Mouse (Mus musculus): ENCODE measurements at regions not wholly inside any gene's neighbourhood (a gene's known extent, or its start where the extent isn't known, plus 50 kb on each side); places are given as distances from the start of the nearest gene placed in this dataset.

- no peak overlapping the region for H3K9ac ChIP-seq (ENCODE audit: low read length)
- H3K4me1 ChIP-seq (ENCODE audit: control insufficient read depth, insufficient read depth, low read length), result no peaks in the 10 kb centered on the region
- no peak overlapping the region for H3K27ac ChIP-seq (ENCODE audit: low read depth, low read length)
- no peaks in the 10 kb centered on the region for H3K27me3 ChIP-seq (ENCODE audit: control insufficient read depth, insufficient read depth, low read length)
- no peak overlapping the region for H3K4me3 ChIP-seq (ENCODE audit: low read depth, low read length)
- H3K36me3 ChIP-seq (ENCODE audit: control insufficient read depth, insufficient read depth, low read length), result no peaks in the 10 kb centered on the region
- no peak for ATAC-seq (ENCODE audit: low FRiP score)
- no peak for DNase-seq (ENCODE audit: low spot score, missing footprints)
- WGBS, result 83% methylated on average over 7 of the region's 7 CpGs
- H3K9me3 ChIP-seq (ENCODE audit: control insufficient read depth, low read length), result no peaks in the 10 kb centered on the region
- H3K4me2 ChIP-seq, result no peak overlapping the region
Observed at GRCm38 (mm10) chr4:150717866-150718265, 65.9 kb upstream of the Slc45a1 start.

GRCm38 (mm10) chr4:150715051-150715450 is 63.1 kb upstream of the Slc45a1 start:
- Histone ChIP-seq H3K4me1 (ENCODE audit: control insufficient read depth, insufficient read depth, low read length) (peaks cover under 1% of the 10 kb centered on the region), H3K4me3 (ENCODE audit: low read depth, low read length) (no peak overlapping the region), H3K36me3 (ENCODE audit: control insufficient read depth, insufficient read depth, low read length) (no peaks in the 10 kb centered on the region), H3K4me2 (no peak overlapping the region), H3K9ac (ENCODE audit: low read length) (no peak overlapping the region), H3K27me3 (ENCODE audit: control insufficient read depth, insufficient read depth, low read length) (no peaks in the 10 kb centered on the region), H3K27ac (ENCODE audit: low read depth, low read length) (no peak overlapping the region), H3K9me3 (ENCODE audit: control insufficient read depth, low read length) (no peaks in the 10 kb centered on the region)
- 90% methylated on average over 2 of the region's 2 CpGs for WGBS
- DNase-seq (ENCODE audit: low spot score, missing footprints) (no peak), ATAC-seq (ENCODE audit: low FRiP score) (no peak)

GRCm38 (mm10) chr4:150713291-150713690 is 61.3 kb upstream of the Slc45a1 start:
- Histone ChIP-seq H3K27ac (ENCODE audit: low read depth, low read length) (no peak overlapping the region), H3K9me3 (ENCODE audit: control insufficient read depth, low read length) (no peaks in the 10 kb centered on the region)

GRCm38 (mm10) chr4:150712856-150713255 is 60.9 kb upstream of the Slc45a1 start:
- H3K27ac ChIP-seq (ENCODE audit: low read depth, low read length), result no peak overlapping the region
- WGBS, result 78% methylated on average over 10 of the region's 10 CpGs
- no peak overlapping the region for H3K4me3 ChIP-seq (ENCODE audit: low read depth, low read length)
- no peaks in the 10 kb centered on the region for H3K27me3 ChIP-seq (ENCODE audit: control insufficient read depth, insufficient read depth, low read length)
- no peak overlapping the region for H3K9ac ChIP-seq (ENCODE audit: low read length)
- H3K9me3 ChIP-seq (ENCODE audit: control insufficient read depth, low read length), result no peaks in the 10 kb centered on the region
- no peak overlapping the region for H3K4me2 ChIP-seq
- peaks cover 9% of the 10 kb centered on the region for H3K4me1 ChIP-seq (ENCODE audit: control insufficient read depth, insufficient read depth, low read length)
- no peaks in the 10 kb centered on the region for H3K36me3 ChIP-seq (ENCODE audit: control insufficient read depth, insufficient read depth, low read length)
- DNase-seq (ENCODE audit: low spot score, missing footprints), result no peak
- no peak for ATAC-seq (ENCODE audit: low FRiP score)

More at GRCm38 (mm10) chr4:150713291-150713690, 61.3 kb upstream of the Slc45a1 start:
- Histone ChIP-seq H3K36me3 (ENCODE audit: control insufficient read depth, insufficient read depth, low read length) (no peaks in the 10 kb centered on the region), H3K9ac (ENCODE audit: low read length) (no peak overlapping the region), H3K4me1 (ENCODE audit: control insufficient read depth, insufficient read depth, low read length) (peaks cover 9% of the 10 kb centered on the region), H3K27me3 (ENCODE audit: control insufficient read depth, insufficient read depth, low read length) (no peaks in the 10 kb centered on the region), H3K4me2 (no peak overlapping the region), H3K4me3 (ENCODE audit: low read depth, low read length) (no peak overlapping the region)
- ATAC-seq (ENCODE audit: low FRiP score) (no peak), DNase-seq (ENCODE audit: low spot score, missing footprints) (no peak)
- 73% methylated on average over 5 of the region's 5 CpGs for WGBS

GRCm38 (mm10) chr4:150711646-150712045 is 59.7 kb upstream of the Slc45a1 start:
- DNase-seq (ENCODE audit: low spot score, missing footprints) (no peak), ATAC-seq (ENCODE audit: low FRiP score) (no peak)
- WGBS, result 96% methylated on average over 6 of the region's 6 CpGs
- no peak overlapping the region for H3K27ac ChIP-seq (ENCODE audit: low read depth, low read length)
- no peaks in the 10 kb centered on the region for H3K36me3 ChIP-seq (ENCODE audit: control insufficient read depth, insufficient read depth, low read length)
- no peaks in the 10 kb centered on the region for H3K9me3 ChIP-seq (ENCODE audit: control insufficient read depth, low read length)
- H3K27me3 ChIP-seq (ENCODE audit: control insufficient read depth, insufficient read depth, low read length), result no peaks in the 10 kb centered on the region
- H3K4me1 ChIP-seq (ENCODE audit: control insufficient read depth, insufficient read depth, low read length), result peaks cover 9% of the 10 kb centered on the region
- no peak overlapping the region for H3K4me3 ChIP-seq (ENCODE audit: low read depth, low read length)
- no peak overlapping the region for H3K9ac ChIP-seq (ENCODE audit: low read length)
- no peak overlapping the region for H3K4me2 ChIP-seq

- Histone ChIP-seq H3K9ac (ENCODE audit: low read length) (no peak overlapping the region), H3K4me3 (ENCODE audit: low read depth, low read length) (no peak overlapping the region), H3K9me3 (ENCODE audit: control insufficient read depth, low read length) (no peaks in the 10 kb centered on the region), H3K27ac (ENCODE audit: low read depth, low read length) (0 out of 2 replicates have a peak overlapping the region, but pooled peaks have one; percentile 3), H3K4me1 (ENCODE audit: control insufficient read depth, insufficient read depth, low read length) (peaks cover 9% of the 10 kb centered on the region), H3K36me3 (ENCODE audit: control insufficient read depth, insufficient read depth, low read length) (no peaks in the 10 kb centered on the region), H3K27me3 (ENCODE audit: control insufficient read depth, insufficient read depth, low read length) (no peaks in the 10 kb centered on the region), H3K4me2 (no peak overlapping the region)
- DNase-seq (ENCODE audit: low spot score, missing footprints), result peak; percentile 89
- ATAC-seq (ENCODE audit: low FRiP score), result peak; percentile 76
- 33% methylated on average over 11 of the region's 11 CpGs for WGBS
Observed at GRCm38 (mm10) chr4:150709391-150710130, 57.6 kb upstream of the Slc45a1 start.

GRCm38 (mm10) chr4:150708572-150708984 is 56.6 kb upstream of the Slc45a1 start:
- no peaks in the 10 kb centered on the region for H3K9me3 ChIP-seq (ENCODE audit: control insufficient read depth, low read length)
- WGBS, result 79% methylated on average over 4 of the region's 4 CpGs
- no peak overlapping the region for H3K27ac ChIP-seq (ENCODE audit: low read depth, low read length)
- peaks cover 9% of the 10 kb centered on the region for H3K4me1 ChIP-seq (ENCODE audit: control insufficient read depth, insufficient read depth, low read length)
- H3K4me2 ChIP-seq, result no peak overlapping the region
- no peaks in the 10 kb centered on the region for H3K36me3 ChIP-seq (ENCODE audit: control insufficient read depth, insufficient read depth, low read length)
- no peak overlapping the region for H3K4me3 ChIP-seq (ENCODE audit: low read depth, low read length)
- no peaks in the 10 kb centered on the region for H3K27me3 ChIP-seq (ENCODE audit: control insufficient read depth, insufficient read depth, low read length)
- ATAC-seq (ENCODE audit: low FRiP score), result no peak
- no peak for DNase-seq (ENCODE audit: low spot score, missing footprints)
- H3K9ac ChIP-seq (ENCODE audit: low read length), result no peak overlapping the region

- Histone ChIP-seq H3K4me2 (no peak overlapping the region), H3K9ac (ENCODE audit: low read length) (no peak overlapping the region), H3K27me3 (ENCODE audit: control insufficient read depth, insufficient read depth, low read length) (no peaks in the 10 kb centered on the region), H3K4me3 (ENCODE audit: low read depth, low read length) (no peak overlapping the region), H3K4me1 (ENCODE audit: control insufficient read depth, insufficient read depth, low read length) (peaks cover 9% of the 10 kb centered on the region), H3K27ac (ENCODE audit: low read depth, low read length) (no peak overlapping the region), H3K9me3 (ENCODE audit: control insufficient read depth, low read length) (no peaks in the 10 kb centered on the region), H3K36me3 (ENCODE audit: control insufficient read depth, insufficient read depth, low read length) (no peaks in the 10 kb centered on the region)
- ATAC-seq (ENCODE audit: low FRiP score) (no peak), DNase-seq (ENCODE audit: low spot score, missing footprints) (no peak)
- 84% methylated on average over 20 of the region's 20 CpGs for WGBS
Observed at GRCm38 (mm10) chr4:150707725-150708571, 56.0 kb upstream of the Slc45a1 start.

Measured in midbrain, embryonic 11.5 days (tissue).